Mouse (Mus musculus): Measurements from ENCODE around the gene Plxnb1.
A peak's percentile ranks its signal among the peaks of the same experiment; 100 is the strongest.

The Plxnb1 gene

DNA sequence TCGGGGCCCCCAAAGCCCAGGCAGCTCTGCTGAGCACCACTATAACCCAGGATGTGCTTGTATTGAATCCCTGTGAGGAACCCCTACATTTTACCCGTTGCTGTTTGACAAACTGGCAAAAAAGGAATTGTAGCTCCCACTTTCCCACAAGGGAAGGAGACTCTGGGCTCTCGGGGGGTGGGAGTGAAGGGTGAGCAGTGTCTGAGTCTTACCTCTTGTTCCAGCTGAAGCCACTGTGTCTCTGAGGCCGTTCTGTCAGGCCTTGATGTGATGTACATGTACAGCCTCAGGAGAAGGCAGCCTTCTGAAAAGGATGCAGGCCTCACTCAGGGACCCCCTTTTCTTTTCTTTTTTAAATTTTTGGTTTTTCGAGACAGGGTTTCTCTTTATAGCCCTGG, 34.3 kb upstream of the Plxnb1 start:
- DNase-seq (ENCODE audit: low spot score) = no peak

DNA sequence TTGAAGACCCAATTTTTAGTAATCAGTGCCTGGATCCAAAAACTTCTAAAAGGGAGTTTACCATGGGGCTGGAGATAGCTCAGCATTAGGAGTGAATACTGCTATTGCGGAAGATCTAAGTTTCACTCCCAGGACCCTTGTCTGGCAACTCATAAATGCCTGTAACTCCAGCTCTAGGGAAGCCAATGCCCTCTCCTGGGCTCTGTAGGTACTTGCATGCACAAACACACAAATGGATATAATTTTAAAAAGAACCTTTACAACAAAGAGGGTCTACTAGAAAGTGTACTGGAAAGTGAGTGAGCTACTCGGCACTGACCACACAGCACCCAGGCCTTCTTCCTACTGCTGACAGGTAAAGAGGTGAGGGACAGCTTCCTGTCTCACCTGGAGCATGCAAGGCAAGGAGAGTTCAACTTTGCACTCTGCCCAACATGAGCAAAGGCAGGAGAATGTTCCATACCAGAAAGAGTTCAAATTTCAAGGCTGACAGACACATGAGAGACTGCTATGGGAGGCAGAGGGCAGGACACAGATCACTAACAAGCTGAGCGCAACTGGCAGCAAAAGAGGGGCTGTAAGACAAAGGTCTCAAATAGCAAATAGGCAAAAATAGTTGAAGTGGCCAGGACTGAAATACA, 27.0 kb upstream of the Plxnb1 start:
- no peak for DNase-seq (ENCODE audit: low spot score)

GRCm38 (mm10) chr9:109073661-109074573, 21.3 kb upstream of the Plxnb1 start, which contains the start of gene Atrip:
Gene Atrip (minus strand): TSS chr9:109074124.
- DNase-seq (ENCODE audit: low spot score) = peak; percentile 81

DNA sequence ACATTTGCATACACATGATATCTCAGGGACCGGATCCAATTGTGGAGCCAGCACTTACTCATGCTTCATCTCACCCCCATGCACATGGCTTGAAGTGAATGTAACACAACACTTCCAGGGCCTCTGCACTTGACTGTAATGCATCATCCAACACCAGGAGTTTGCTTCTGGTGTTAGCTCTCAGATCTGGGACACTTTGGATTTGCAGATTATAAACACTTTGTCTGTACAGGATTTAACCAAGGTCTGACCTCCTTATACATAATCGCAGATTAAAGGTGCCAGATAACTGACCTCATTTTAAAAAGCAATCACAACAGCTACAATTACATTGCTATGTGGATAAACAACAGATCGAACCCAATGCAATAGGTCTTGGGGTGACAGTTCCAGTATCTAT, 14.7 kb upstream of the Plxnb1 start:
- no peak for DNase-seq (ENCODE audit: low spot score)

- DNase-seq (ENCODE audit: low spot score) = no peak
Measured at GRCm38 (mm10) chr9:109081749-109082123, 13.5 kb upstream of the Plxnb1 start.

DNA sequence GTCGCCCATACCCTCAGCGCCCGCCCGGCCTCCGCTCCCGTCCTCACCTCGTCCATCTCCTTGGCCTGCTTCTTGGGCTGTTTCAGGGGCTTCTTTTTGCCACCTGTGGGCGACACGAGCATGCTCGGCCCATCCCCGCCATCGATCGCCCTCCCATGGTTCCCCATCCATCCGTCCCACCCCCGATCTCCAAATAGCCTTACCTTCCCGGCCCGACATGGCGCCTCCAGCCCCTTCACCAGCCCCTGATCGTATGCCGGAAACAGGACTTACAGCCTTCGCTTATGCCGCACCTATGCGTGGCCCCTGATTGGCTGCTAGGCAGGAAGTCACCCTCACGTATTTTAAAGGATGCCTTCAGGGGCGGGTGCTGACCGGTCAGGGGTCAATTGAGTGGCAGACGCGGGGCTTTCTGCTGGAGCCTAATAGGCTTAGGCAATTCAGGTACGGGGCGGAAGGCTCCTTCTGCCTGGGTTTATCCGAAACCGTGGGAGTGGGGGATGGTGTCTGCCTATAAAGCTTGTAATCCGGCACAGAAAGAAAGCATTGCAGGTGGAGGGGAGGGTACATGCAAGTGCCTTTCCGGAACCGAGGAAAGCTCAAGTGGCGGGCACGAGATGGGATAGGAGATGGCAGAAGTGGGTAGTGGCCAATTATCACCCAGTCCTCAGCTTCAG, 12.9 kb upstream of the Plxnb1 start, which contains the start of the genes Ccdc51 and Tma7:
TSS of gene Ccdc51 (plus strand) at position 370 of the 677 bp plus-strand sequence.
TSS of gene Tma7 (minus strand) at position 464 of the 677 bp plus-strand sequence.
- DNase-seq (ENCODE audit: low spot score) = peak; percentile 77

GRCm38 (mm10) chr9:109084922-109085321, 10.3 kb upstream of the Plxnb1 start:
- no peak for DNase-seq (ENCODE audit: low spot score)

DNA sequence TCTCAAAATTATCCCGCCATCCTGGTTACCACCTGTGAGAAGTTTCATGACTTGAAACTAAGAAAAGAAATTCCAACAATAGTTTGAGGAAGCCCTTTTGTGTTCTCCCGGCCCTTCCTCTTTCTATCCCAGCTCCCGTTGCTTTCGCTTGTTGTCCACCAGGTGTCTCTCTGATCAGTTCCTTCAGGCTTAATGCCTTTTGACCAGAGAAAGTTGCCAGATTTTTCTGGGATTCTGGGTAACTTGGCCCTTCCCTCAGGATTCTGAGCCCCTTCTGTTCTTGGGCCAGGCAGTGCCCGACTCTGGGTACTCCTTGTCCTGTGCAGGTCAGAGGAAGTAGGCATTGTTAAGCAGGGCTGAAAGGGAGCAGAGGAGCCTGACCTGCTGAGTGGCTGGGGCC, 7.2 kb upstream of the Plxnb1 start:
- no peak for DNase-seq (ENCODE audit: low spot score)

GRCm38 (mm10) chr9:109090446-109090845, 4.7 kb upstream of the Plxnb1 start:
- no peak for DNase-seq (ENCODE audit: low spot score)

DNA sequence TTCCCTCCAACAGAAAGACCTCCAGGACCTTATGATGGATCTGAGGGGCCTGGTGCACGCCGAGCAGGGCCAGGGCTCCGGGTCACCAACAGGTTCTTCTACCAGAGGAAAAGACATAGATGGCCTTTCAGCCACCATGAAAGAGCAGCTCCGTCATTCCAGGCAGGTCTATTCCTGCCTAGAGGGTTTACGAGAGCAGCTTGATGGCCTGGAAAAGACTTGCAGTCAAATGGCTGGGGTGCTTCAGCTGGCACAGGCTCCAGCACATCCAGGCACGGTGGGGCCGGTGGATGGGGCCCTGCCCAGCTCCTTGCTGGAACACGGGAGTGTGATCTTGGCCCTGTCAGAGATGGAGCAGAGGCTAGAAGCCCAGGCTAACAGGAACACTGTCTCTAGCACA, 3.4 kb upstream of the Plxnb1 start:
- DNase-seq (ENCODE audit: low spot score) = no peak

DNA sequence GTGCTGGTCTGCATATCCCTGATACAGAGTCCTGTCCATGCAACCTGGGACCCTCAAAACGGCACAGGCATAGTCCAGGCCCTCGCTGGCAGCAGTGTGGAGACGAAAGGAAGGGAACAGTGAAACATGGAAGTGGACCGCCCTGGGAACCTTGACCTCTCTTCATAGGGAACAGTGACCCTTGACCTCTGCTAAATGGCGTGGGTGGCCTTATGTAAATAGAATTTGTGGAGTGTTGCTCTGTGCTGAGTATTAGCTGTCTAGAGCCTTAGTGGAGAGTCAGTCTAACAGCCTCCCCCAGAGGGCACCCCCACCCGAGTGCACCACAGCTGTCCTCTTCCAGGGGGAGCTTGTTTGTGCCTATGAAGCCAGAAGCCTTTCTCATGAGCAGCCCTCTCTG, 2.4 kb upstream of the Plxnb1 start:
- no peak for DNase-seq (ENCODE audit: low spot score)

DNA sequence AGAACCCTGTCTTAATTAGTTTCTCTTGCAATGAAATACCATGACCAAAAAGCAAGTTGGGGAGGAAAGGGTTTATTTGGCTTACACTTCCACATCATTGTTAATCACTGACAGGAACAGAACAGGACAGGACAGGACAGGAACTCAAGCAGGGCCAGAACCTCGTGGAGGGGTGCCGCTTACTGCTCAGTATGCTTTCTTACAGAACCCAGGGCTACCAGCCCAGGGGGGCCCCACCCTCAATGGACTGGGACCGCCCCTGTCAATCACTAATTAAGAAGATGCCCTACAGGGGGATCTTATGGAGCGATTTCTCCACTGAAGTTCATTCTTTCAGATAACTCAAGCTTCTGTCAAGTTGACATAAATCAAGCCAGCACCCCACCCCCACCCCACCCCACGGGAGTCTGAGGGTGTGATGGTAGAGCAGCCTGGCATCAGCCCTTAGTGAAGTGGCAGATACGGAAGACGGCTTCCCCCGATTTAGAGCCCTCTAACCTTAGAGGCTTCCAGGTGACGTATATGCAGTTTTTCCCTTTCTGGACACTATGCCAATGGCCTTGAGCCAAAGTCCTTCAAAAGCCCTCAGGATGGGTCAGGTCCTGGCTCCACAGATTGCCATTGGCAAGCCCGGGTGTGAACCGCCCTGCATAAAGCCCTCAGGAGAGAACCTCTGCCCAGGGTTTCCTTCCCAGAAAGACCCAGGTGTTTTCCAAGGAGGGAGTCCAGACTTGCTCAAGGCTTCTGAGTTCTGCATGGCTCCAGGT, 1.2 kb upstream of the Plxnb1 start:
- DNase-seq (ENCODE audit: low spot score) = no peak

DNA sequence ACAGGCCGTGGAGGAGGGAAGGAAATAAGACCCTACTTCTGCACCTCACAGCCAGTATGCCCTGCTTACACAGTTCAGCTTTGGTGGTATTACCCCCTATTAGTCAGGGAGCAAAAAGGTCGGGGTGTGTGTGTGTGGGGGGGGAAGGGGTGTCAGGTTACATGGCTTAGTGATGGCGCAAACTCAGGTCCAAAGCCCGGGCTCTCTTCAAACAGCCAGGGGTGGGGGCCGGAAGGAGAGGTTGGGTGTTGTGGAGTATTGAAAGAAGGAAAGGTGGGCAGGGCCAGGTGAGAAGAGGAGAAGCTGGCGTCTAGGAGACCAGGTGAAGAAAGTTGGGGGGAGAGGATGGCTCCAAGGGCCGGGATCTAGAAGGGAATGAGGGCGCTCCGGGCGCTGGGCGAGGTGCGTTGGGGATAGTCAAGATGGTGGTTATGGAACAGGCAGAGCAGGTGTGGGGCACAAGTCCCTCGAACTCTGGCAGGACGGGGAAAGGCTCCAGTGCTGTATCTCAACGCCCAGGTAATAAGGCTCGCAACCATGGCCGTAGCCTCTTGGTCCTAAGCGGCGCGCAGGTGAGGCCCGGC, 544 bp upstream of the Plxnb1 start:
- DNase-seq (ENCODE audit: low spot score) = no peak

GRCm38 (mm10) chr9:109096251-109096661, 1.1 kb downstream of the Plxnb1 start:
- DNase-seq (ENCODE audit: low spot score) = no peak

DNA sequence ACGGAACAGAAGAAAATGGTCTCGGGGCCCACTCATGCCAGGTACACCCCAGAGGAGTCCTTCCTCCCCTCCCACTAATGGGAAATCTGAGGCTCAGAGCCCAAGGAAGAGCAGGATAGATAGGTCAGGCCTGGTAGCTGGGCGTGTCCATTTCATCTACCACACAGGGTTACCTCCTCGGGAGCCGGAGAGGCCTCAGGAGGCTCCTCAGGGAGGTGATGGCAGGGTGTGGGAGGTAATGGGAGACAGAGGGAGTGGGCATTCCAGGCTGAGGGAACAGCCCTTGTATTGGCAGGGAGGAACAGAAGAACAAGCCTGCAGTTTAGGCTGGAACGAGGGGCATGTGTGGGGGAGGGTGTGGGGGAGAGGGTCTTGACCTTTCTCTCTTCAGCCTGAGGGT, 1.7 kb downstream of the Plxnb1 start:
- DNase-seq (ENCODE audit: low spot score) = no peak

- DNase-seq (ENCODE audit: low spot score) = no peak
Measured at GRCm38 (mm10) chr9:109097291-109097690, 2.1 kb downstream of the Plxnb1 start.

DNA sequence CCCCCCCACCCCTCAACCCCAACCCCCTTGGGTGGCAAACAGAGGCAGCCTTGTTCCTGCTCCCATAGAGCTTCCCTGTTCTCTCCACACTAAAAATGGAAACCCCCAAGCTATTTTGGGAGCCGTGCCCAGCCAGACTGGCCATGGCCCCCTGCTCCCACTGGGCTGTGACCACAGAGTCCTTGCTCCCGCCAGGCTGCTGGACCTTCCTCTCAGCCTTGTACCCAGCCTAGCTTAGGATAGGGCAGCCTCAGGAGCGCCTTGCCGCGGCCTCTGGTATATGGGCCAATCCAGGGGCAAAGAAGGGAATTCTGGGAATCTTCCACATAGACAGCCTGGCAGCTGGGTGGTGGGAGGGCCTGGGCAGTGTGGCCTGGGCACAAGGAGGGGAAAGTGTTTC, 2.6 kb downstream of the Plxnb1 start:
- no peak for DNase-seq (ENCODE audit: low spot score)

- DNase-seq (ENCODE audit: low spot score) = no peak
Measured at GRCm38 (mm10) chr9:109098366-109098765, 3.2 kb downstream of the Plxnb1 start.

DNA sequence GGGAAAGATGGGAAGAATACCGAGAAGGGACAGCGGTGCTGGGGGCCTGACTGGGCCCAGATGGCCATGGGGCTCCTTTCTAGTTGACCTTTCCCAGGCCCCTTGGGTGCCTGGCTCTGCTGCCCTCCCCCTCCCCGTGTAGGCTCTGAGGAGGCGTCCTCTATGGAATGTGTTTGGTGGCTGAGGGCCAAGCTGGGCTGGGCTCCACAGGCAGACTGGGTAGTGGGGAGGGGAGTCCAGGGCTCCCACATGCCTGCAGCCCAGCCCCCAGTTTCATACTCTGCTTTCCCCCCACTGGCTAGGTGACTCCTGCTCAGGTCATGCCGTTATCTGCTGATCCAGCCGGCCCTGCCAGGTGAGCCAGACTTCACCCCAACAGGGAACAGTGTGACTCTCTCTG, 3.8 kb downstream of the Plxnb1 start:
- no peak for DNase-seq (ENCODE audit: low spot score)

DNA sequence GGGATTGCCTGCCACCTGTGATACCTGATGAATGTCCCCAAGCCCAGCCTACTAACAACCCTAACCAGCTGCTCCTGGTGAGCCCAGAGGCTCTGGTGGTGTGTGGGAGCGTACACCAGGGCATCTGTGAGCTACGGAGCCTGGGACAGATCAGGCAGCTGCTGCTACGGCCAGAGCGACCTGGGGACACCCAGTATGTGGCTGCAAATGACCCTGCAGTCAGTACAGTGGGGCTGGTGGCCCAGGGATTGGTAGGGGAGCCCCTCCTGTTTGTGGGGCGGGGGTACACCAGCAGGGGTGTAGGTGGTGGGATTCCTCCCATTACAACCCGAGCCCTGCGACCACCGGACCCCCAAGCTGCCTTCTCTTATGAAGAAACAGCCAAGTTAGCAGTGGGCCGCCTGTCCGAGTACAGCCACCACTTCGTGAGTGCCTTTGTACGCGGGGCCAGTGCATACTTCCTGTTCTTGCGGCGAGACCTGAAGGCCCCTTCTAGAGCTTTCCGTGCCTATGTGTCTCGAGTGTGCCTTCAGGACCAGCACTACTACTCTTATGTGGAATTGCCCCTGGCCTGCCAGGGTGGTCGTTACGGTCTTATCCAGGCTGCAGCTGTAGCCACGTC, 5.2 kb downstream of the Plxnb1 start:
- no peak for DNase-seq (ENCODE audit: low spot score)

DNA sequence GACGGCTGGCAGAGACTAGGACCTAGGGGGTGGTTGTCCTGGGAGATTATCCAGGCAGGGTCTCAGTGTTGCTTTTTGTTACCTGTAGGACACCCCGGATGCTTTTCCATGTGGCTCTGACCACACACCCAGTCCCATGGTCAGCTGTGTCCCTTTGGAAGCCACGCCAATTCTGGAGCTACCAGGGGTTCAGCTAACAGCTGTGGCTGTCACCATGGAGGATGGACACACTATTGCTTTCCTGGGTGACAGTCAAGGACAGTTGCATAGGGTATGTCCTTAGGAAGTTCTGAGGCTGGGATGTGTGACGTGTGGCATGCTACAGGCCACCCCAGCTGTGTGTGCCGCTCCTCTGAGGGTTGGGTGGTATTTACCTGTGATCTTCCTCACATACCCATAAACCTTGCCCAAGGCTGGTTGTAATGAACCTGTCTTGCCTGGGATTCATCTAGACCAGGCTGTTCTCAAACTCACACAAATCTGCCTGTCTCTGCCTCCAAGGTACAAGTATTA, 6.8 kb downstream of the Plxnb1 start:
- no peak for DNase-seq (ENCODE audit: low spot score)

Data from spleen, adult 12 weeks (tissue).